Mouse (Mus musculus) liver, embryonic 11.5 days (tissue): ENCODE measurements around the gene Ldah. TPM values are rescaled to one million over a fixed set of nuclear protein-coding genes. Genes with fewer than 3 reads are reported as not detected.

Experiments
- ATAC-seq: fragments of 200-750 bp; cut with Nextera tagmentation; replicated peaks from 2 replicates; pipeline ENCODE4 v1.8.0; 2017; ENCODE audit warnings: moderate number of reproducible peaks, mild to moderate bottlenecking, moderate TSS enrichment, moderate library complexity; ENCODE audit not compliant: low FRiP score
- DNase-seq: peaks from one replicate; pipeline ENCODE4 v3.0.0-alpha.2; 2017; ENCODE audit warnings: low spot score
- H3K27ac ChIP-seq: fragments of 300-500 bp; sonication (generic); 2 replicates; pipeline ENCODE4 v1.5.1; 2014; ENCODE audit warnings: mild to moderate bottlenecking, low read depth, low read length, control low read depth
- H3K27me3 ChIP-seq: fragments of 300-500 bp; sonication (generic); replicated peaks from 2 replicates; pipeline ENCODE4 v1.6.1; 2014; ENCODE audit warnings: low read length, mixed read lengths; ENCODE audit not compliant: control insufficient read depth, insufficient read depth
- H3K36me3 ChIP-seq: fragments of 300-500 bp; sonication (generic); 2 replicates; pipeline ENCODE4 v1.6.1; 2014; ENCODE audit warnings: mild to moderate bottlenecking, low read length, moderate library complexity, mixed read lengths; ENCODE audit not compliant: control insufficient read depth, insufficient read depth
- H3K4me1 ChIP-seq: fragments of 300-500 bp; sonication (generic); replicated peaks from 2 replicates; pipeline ENCODE4 v1.6.1; 2014; ENCODE audit warnings: low read length, mixed read lengths; ENCODE audit not compliant: control insufficient read depth, insufficient read depth
- H3K4me2 ChIP-seq: fragments of 300-500 bp; sonication (generic); 2 replicates; pipeline ENCODE4 v1.6.1; 2014; ENCODE audit warnings: mild to moderate bottlenecking, control low read depth, moderate library complexity
- H3K4me3 ChIP-seq: fragments of 300-500 bp; sonication (generic); 2 replicates; pipeline ENCODE4 v1.5.1; 2014; ENCODE audit warnings: low read depth, low read length, control low read depth
- H3K9ac ChIP-seq: fragments of 300-500 bp; sonication (generic); 2 replicates; pipeline ENCODE4 v1.6.1; 2014; ENCODE audit warnings: low read depth, low read length, control low read depth
- H3K9me3 ChIP-seq: fragments of 300-500 bp; sonication (generic); 2 replicates; pipeline ENCODE4 v1.6.1; 2016; ENCODE audit warnings: low read length, inconsistent platforms, mixed read lengths; ENCODE audit not compliant: control insufficient read depth
- WGBS: fragments of 180-500 bp; shearing (Covaris S2); extraction: QIAGEN DNeasy Blood & Tissue Kit; methylation state at CpG from one replicate; pipeline ENCODE4 v1.1.7; 2014; 5-methylcytosine and 5-hydroxymethylcytosine counted together
- polyA plus RNA-seq: library from polyadenylated mRNA; unstranded; fragments of >200 nt; fragmentation: Nextera tagmentation; extraction: Ambion mirVana; gene quantifications from 2 replicates; pipeline ENCODE4 v1.2.1, GENCODE M21; 2014

The Ldah gene
- polyA plus RNA-seq, 1 experiment from 2014 or later: 57.2 TPM

- Histone ChIP-seq H3K9me3 (no peaks in the 10 kb centered on the region), H3K4me1 (no peaks in the 10 kb centered on the region), H3K4me2 (no peak overlapping the region), H3K36me3 (no peaks in the 10 kb centered on the region), H3K27ac (no peak overlapping the region), H3K27me3 (peaks cover 20% of the 10 kb centered on the region), H3K9ac (no peak overlapping the region), H3K4me3 (no peak overlapping the region)
- DNase-seq (no peak), ATAC-seq (no peak)
- WGBS: 77% methylated on average over 15 of the region's 15 CpGs
These were observed 83.4 kb downstream of the Ldah start for GRCm38 (mm10) chr12:8291157-8291853.

GRCm38 (mm10) chr12:8295307-8295913, 87.5 kb downstream of the Ldah start:
- Histone ChIP-seq H3K27me3 (peaks cover 60% of the 10 kb centered on the region), H3K27ac (no peak overlapping the region), H3K4me1 (peaks cover 6% of the 10 kb centered on the region; the same call in 1 of the 2 replicates), H3K9me3 (no peaks in the 10 kb centered on the region), H3K4me3 (no peak overlapping the region), H3K36me3 (no peaks in the 10 kb centered on the region), H3K4me2 (no peak overlapping the region), H3K9ac (no peak overlapping the region)
- WGBS: 38% methylated on average over 6 of the region's 6 CpGs
- ATAC-seq: no peak
- no peak for DNase-seq

GRCm38 (mm10) chr12:8296154-8296553, 88.2 kb downstream of the Ldah start:
- Histone ChIP-seq H3K4me3 (no peak overlapping the region), H3K9me3 (no peaks in the 10 kb centered on the region), H3K27me3 (peaks cover 67% of the 10 kb centered on the region), H3K4me2 (no peak overlapping the region), H3K9ac (no peak overlapping the region), H3K36me3 (no peaks in the 10 kb centered on the region), H3K27ac (no peak overlapping the region), H3K4me1 (peaks cover 6% of the 10 kb centered on the region; the same call in 1 of the 2 replicates)
- WGBS: 69% methylated on average over 2 of the region's 2 CpGs
- DNase-seq (no peak), ATAC-seq (no peak)

GRCm38 (mm10) chr12:8297586-8298214, 89.8 kb downstream of the Ldah start:
- H3K9me3 ChIP-seq: no peaks in the 10 kb centered on the region
- H3K36me3 ChIP-seq: no peaks in the 10 kb centered on the region
- H3K4me3 ChIP-seq: peak overlapping the region; percentile 40
- peaks cover 6% of the 10 kb centered on the region; the same call in 1 of the 2 replicates for H3K4me1 ChIP-seq
- DNase-seq: no peak
- peak overlapping the region; percentile 50 for H3K4me2 ChIP-seq
- whole genome bisulfite sequencing: 11% methylated on average over 34 of the region's 34 CpGs
- no peak for ATAC-seq
- peaks cover 82% of the 10 kb centered on the region for H3K27me3 ChIP-seq
- no peak overlapping the region for H3K27ac ChIP-seq
- no peak overlapping the region for H3K9ac ChIP-seq

- Histone ChIP-seq H3K9ac (no peak overlapping the region), H3K27ac (no peak overlapping the region), H3K27me3 (peaks cover 91% of the 10 kb centered on the region), H3K4me2 (peak overlapping the region; percentile 50), H3K36me3 (no peaks in the 10 kb centered on the region), H3K4me3 (peak overlapping the region; percentile 40), H3K4me1 (peaks cover 6% of the 10 kb centered on the region; the same call in 1 of the 2 replicates), H3K9me3 (no peaks in the 10 kb centered on the region)
- ATAC-seq: no peak
- no peak for DNase-seq
- 4% methylated on average over 84 of the region's 85 CpGs for WGBS
These were observed 90.6 kb downstream of the Ldah start for GRCm38 (mm10) chr12:8298361-8299142.

GRCm38 (mm10) chr12:8299143-8300110, 91.5 kb downstream of the Ldah start:
- no peak overlapping the region for H3K27ac ChIP-seq
- peaks cover 6% of the 10 kb centered on the region; the same call in 1 of the 2 replicates for H3K4me1 ChIP-seq
- no peaks in the 10 kb centered on the region for H3K9me3 ChIP-seq
- H3K4me2 ChIP-seq: no peak overlapping the region
- ATAC-seq (no peak), DNase-seq (no peak)
- 13% methylated on average over 34 of the region's 34 CpGs for WGBS
- no peak overlapping the region for H3K9ac ChIP-seq
- H3K4me3 ChIP-seq: no peak overlapping the region
- H3K27me3 ChIP-seq: peaks cover 95% of the 10 kb centered on the region
- no peaks in the 10 kb centered on the region for H3K36me3 ChIP-seq

GRCm38 (mm10) chr12:8300111-8300480, 92.2 kb downstream of the Ldah start:
- no peak for ATAC-seq
- H3K27ac ChIP-seq: no peak overlapping the region
- peaks cover 6% of the 10 kb centered on the region; the same call in 1 of the 2 replicates for H3K4me1 ChIP-seq
- no peaks in the 10 kb centered on the region for H3K9me3 ChIP-seq
- WGBS: 29% methylated on average over 10 of the region's 10 CpGs
- H3K4me2 ChIP-seq: no peak overlapping the region
- peaks cover 96% of the 10 kb centered on the region for H3K27me3 ChIP-seq
- no peaks in the 10 kb centered on the region for H3K36me3 ChIP-seq
- H3K9ac ChIP-seq: no peak overlapping the region
- no peak for DNase-seq
- no peak overlapping the region for H3K4me3 ChIP-seq
